Mouse (Mus musculus): ENCODE measurements around the gene Ldlr. TPM values are rescaled to one million over a fixed set of nuclear protein-coding genes. Genes with fewer than 3 reads are reported as not detected.

Ldlr gene
- polyA plus RNA-seq, 1 experiment from 2014 or later: 39.4 TPM

DNA sequence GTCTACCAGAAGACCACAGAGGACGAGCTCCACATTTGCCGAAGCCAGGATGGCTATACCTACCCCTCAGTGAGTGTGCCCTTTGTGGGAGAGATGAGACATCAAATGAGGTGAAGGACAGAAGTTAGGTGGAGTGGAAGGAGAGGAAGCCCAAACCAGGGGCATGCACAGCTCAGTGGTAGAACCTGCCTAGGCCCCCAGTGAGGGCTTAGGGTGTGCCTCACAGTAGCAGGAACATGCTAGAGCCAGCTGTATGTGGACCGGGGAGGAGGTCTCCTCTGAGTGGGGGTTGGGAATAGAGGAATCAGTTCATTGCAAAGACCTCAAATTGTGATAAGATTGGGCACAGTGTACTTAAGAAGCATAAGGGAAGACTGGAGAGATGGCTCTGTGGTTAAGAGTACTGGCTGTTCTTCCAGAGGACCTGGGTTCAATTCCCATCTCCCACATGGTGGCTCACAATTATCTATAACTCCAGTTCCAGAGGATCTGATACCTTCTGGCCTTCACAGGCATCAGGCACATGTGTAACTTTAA is 24.0 kb downstream of the Ldlr start:
- Histone ChIP-seq H3K4me1 (peaks cover 7% of the 10 kb centered on the region), H3K36me3 (peaks cover 70% of the 10 kb centered on the region), H3K9me3 (replicated peaks) (no peaks in the 10 kb centered on the region), H3K4me3 (replicated peaks) (no peak overlapping the region), H3K27me3 (no peaks in the 10 kb centered on the region), H3K27ac (replicated peaks) (no peak overlapping the region), H3K9ac (no peak overlapping the region), H3K4me2 (replicated peaks) (no peak overlapping the region)
- WGBS: 84% methylated on average over 3 of the region's 3 CpGs
- ATAC-seq (ENCODE audit: insufficient number of reproducible peaks, low FRiP score, low TSS enrichment, low read depth): no peak

DNA sequence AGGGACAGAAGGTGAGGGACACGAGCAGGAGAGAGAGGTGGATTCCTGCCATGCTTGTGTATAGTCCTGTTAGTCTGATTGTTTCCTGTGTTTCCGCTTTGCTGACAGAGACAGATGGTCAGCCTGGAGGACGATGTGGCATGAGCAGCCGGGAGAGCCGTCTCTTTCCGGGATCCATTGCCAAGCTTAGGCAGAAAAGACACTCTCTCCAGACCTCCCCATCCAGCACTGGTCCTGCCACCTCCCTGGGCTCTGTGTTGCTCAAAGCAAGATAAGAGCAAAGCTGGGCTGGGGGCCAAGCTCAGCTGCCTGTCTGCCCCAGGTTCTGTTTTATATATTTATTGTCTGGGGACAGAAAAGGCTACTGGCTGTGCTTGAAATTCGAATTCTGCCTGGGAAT is 24.8 kb downstream of the Ldlr start:
- peaks cover 14% of the 10 kb centered on the region for H3K4me1 ChIP-seq
- 68% methylated on average over 7 of the region's 7 CpGs for WGBS
- no peak overlapping the region; the same call in 1 of the 2 replicates for H3K27ac ChIP-seq (replicated peaks)
- H3K36me3 ChIP-seq: peaks cover 63% of the 10 kb centered on the region
- no peak for ATAC-seq (ENCODE audit: insufficient number of reproducible peaks, low FRiP score, low TSS enrichment, low read depth)
- H3K9me3 ChIP-seq (replicated peaks): no peaks in the 10 kb centered on the region
- no peak overlapping the region for H3K9ac ChIP-seq
- no peaks in the 10 kb centered on the region for H3K27me3 ChIP-seq
- no peak overlapping the region for H3K4me3 ChIP-seq (replicated peaks)
- no peak overlapping the region for H3K4me2 ChIP-seq (replicated peaks)

DNA sequence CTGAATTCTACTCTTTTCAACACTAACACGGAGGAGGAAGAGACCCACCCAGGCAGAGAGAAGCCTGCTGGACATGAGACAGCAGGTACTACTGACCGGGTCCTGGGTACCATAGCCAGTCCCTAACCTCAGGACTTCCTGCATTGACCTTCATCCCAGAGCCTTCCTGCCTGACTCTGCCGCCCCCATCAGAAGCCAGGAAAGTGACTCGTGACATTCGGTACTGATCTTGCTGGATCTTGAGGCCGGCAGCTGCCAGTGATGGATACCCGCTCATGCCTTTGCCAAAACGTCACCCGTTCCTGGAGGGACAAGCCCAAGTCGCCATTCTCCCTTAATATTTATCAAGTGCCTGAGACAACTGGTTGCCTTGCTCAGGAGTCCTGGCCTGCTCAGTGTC is 25.2 kb downstream of the Ldlr start:
- Histone ChIP-seq H3K27ac (replicated peaks) (no peak overlapping the region), H3K4me3 (replicated peaks) (no peak overlapping the region), H3K27me3 (no peaks in the 10 kb centered on the region), H3K9me3 (replicated peaks) (no peaks in the 10 kb centered on the region), H3K36me3 (peaks cover 63% of the 10 kb centered on the region), H3K4me1 (peaks cover 16% of the 10 kb centered on the region), H3K9ac (no peak overlapping the region), H3K4me2 (replicated peaks) (no peak overlapping the region)
- WGBS: 86% methylated on average over 10 of the region's 10 CpGs
- ATAC-seq (ENCODE audit: insufficient number of reproducible peaks, low FRiP score, low TSS enrichment, low read depth): no peak

DNA sequence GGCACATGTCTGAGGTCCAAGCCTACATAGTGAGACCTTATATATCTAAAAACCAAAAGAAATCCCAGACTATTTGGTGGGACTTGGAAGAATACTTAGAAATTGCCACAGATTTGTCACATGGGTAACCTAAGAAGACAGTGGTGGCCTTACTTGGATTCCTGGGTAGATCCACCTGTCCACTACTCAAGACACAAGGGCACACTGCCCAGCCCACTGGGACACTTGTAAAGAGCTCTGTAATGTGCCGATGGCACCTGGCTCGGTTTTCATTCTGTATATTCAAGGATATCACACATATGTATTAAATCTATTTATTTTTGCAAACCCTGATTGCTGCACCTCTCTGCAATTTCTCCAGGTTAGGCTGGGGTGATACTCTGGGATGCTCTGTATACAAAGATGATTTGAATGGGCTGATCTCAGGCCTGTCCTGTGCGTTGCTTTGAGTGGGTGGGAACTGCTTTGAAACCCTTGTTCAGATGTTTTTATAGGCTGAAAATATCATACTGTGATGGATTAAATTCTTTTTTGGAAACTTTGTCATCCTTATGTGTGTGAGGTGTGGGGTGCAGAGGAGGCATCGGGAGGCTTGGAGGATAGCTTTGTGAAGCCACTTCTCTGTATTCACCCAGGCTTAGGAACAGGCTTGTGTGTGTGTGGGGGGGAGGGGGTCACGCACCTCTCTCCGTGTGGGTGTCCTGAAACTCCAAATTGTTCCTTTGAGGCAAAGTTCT is 26.3 kb downstream of the Ldlr start:
- peaks cover 53% of the 10 kb centered on the region for H3K36me3 ChIP-seq
- no peak overlapping the region for H3K4me2 ChIP-seq (replicated peaks)
- no peaks in the 10 kb centered on the region for H3K27me3 ChIP-seq
- no peak overlapping the region for H3K9ac ChIP-seq
- ATAC-seq (ENCODE audit: insufficient number of reproducible peaks, low FRiP score, low TSS enrichment, low read depth): no peak
- 84% methylated on average over 6 of the region's 6 CpGs for WGBS
- H3K4me3 ChIP-seq (replicated peaks): no peak overlapping the region
- H3K9me3 ChIP-seq (replicated peaks): no peaks in the 10 kb centered on the region
- peaks cover 27% of the 10 kb centered on the region for H3K4me1 ChIP-seq
- no peak overlapping the region for H3K27ac ChIP-seq (replicated peaks)

DNA sequence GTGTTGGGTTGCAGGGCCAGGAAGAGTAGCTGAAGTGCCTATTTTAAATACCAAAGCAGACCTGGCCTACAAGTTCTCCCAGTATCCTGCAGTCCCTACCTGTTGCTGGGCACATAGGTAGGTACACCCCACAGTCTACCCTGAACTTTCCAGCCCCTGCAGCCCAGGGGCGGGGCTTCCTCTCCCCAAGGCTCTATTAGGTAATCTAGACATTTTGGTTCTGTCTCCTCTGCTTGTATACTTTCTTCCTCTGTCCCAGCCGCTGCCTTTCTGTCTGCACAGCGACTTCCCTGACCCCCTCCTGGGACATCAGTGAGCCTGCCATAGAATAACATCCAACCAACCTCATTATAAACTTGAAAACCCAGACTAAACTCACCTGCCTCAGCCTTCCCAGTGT is 27.1 kb downstream of the Ldlr start:
- no peaks in the 10 kb centered on the region for H3K27me3 ChIP-seq
- peaks cover 44% of the 10 kb centered on the region for H3K36me3 ChIP-seq
- ATAC-seq (ENCODE audit: insufficient number of reproducible peaks, low FRiP score, low TSS enrichment, low read depth): no peak
- H3K4me1 ChIP-seq: peaks cover 29% of the 10 kb centered on the region
- 0 out of 2 replicates have a peak overlapping the region, but pooled peaks have one; percentile 29 for H3K27ac ChIP-seq (replicated peaks)
- no peak overlapping the region for H3K4me3 ChIP-seq (replicated peaks)
- no peak overlapping the region for H3K4me2 ChIP-seq (replicated peaks)
- WGBS: 68% methylated on average over 3 of the region's 3 CpGs
- no peaks in the 10 kb centered on the region for H3K9me3 ChIP-seq (replicated peaks)
- no peak overlapping the region for H3K9ac ChIP-seq

DNA sequence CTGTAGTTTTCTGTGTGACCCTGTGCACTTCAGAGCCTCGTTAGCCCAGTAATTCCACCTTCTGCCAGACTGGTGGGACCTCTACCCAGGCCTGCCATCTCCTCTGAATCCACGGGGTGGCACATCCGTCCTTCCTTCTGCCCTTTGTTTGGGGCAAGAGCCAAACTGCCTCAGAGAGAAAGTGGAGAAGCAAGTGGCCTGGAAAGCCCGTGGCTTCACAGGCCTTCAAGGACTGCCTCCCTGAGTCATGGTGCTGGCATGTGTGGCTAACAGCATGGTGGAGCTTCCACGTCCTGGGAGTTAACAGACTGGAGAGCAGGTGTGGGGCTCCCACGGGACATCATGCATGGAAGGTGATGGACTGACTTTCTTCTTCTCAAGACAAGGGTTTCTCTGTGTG is 28.1 kb downstream of the Ldlr start:
- Histone ChIP-seq H3K27ac (replicated peaks) (no peak overlapping the region), H3K4me3 (replicated peaks) (no peak overlapping the region), H3K4me1 (peaks cover 29% of the 10 kb centered on the region), H3K27me3 (no peaks in the 10 kb centered on the region), H3K9me3 (replicated peaks) (no peaks in the 10 kb centered on the region), H3K4me2 (replicated peaks) (no peak overlapping the region), H3K36me3 (peaks cover 40% of the 10 kb centered on the region), H3K9ac (no peak overlapping the region)
- ATAC-seq (ENCODE audit: insufficient number of reproducible peaks, low FRiP score, low TSS enrichment, low read depth): no peak
- 61% methylated on average over 6 of the region's 6 CpGs for WGBS

DNA sequence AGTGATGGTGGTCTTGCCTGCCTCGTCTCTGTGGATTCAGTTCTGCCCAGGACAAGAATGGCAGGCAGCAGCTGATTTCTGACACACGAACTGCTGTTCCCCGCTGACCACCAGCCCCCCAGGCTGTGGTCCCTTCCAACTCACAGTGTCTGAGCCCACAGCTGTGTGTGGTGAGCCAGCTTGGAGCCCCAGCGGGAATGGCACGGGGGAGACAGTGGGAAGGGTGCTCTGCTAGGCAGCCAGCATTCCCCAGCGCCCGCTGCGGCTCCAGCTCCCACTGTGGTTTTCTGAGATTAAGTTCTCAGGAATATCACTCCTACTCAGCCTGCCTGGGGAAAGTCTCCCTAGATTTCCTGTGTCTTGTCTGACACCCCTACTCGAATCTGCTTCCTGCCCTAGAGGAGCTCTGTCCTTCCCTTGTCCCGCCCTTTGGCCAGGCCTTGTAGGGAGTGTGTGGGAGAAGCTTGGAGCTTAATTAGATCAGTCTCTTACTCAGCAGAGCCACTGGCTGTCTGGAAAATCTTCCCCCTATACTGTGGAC is 29.0 kb downstream of the Ldlr start:
- Histone ChIP-seq H3K27me3 (no peaks in the 10 kb centered on the region), H3K9me3 (replicated peaks) (no peaks in the 10 kb centered on the region), H3K9ac (no peak overlapping the region), H3K4me2 (replicated peaks) (no peak overlapping the region), H3K4me3 (replicated peaks) (no peak overlapping the region), H3K4me1 (peaks cover 29% of the 10 kb centered on the region), H3K36me3 (peaks cover 36% of the 10 kb centered on the region), H3K27ac (replicated peaks) (peak overlapping the region; percentile 72)
- WGBS: 28% methylated on average over 10 of the region's 10 CpGs
- ATAC-seq (ENCODE audit: insufficient number of reproducible peaks, low FRiP score, low TSS enrichment, low read depth): peak; percentile 74

DNA sequence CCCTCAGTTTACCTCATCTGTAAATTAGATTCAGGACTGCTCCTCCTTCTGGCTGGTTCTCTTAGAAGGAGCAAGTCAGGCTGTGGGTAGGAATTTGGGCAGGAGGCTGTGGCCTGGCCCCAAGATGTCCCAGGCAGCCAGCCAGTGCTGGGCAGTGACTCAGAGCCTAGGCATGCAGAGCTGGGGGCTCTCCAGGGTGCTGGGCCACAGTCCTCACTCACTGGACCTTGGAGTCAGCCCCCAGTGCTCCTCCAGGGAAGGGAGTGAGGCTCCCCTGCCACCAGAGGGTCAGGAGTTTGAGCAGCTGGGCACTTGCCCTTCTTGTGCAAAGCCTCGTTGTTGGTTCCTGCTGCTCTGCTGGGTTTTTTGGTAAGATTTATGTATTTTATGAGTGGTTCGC is 30.7 kb downstream of the Ldlr start:
- peak; percentile 49; the same call in 1 of the 2 replicates for ATAC-seq (ENCODE audit: insufficient number of reproducible peaks, low FRiP score, low TSS enrichment, low read depth)
- no peak overlapping the region; the same call in 1 of the 2 replicates for H3K9ac ChIP-seq
- peak overlapping the region; percentile 69; the same call in 1 of the 2 replicates for H3K27ac ChIP-seq (replicated peaks)
- WGBS: 73% methylated on average over 2 of the region's 2 CpGs
- no peaks in the 10 kb centered on the region for H3K9me3 ChIP-seq (replicated peaks)
- H3K27me3 ChIP-seq: no peaks in the 10 kb centered on the region
- peaks cover 20% of the 10 kb centered on the region for H3K36me3 ChIP-seq
- no peak overlapping the region for H3K4me2 ChIP-seq (replicated peaks)
- no peak overlapping the region for H3K4me3 ChIP-seq (replicated peaks)
- peaks cover 34% of the 10 kb centered on the region for H3K4me1 ChIP-seq

DNA sequence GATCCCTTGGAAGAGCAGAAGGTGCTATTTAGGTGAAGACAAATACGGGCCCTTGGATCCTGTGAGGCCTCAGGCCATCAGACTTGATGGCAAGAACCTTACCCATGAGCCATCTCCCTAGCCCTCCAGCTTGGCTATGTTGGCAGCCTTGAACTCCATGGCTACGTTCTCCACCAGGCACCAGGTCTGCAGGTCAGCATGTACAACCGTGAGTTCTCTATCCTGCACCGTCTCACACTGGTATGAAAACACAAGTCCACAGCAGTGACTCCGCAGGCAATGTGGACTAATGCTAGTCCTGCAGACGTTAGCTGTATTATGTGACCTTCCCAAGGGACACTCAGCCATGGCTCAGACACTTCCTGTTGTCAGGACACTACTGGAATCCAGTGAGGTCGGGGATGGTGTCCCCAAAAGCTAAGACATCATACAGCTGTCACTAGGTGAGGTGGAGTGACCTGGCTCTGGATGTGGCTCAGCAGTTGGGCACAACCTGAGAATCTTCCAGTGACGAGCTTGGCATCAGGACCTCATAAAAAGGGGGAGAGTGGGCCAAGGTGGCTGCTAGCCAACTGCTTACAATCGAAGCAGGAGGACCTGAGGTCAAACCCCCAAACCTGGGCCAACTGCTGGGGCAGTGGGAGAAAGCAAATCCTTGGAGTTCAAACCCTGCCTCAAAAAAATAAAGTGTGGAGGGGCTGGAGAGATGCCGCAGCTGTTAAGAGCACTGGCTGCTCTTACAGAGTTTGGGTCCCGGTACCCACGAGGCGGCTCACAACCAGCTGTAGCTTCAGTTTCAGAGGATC is 31.4 kb downstream of the Ldlr start:
- no peak overlapping the region for H3K4me3 ChIP-seq (replicated peaks)
- peaks cover 41% of the 10 kb centered on the region for H3K4me1 ChIP-seq
- H3K36me3 ChIP-seq: peaks cover 13% of the 10 kb centered on the region; the same call in 1 of the 2 replicates
- no peaks in the 10 kb centered on the region for H3K9me3 ChIP-seq (replicated peaks)
- ATAC-seq (ENCODE audit: insufficient number of reproducible peaks, low FRiP score, low TSS enrichment, low read depth): no peak
- 65% methylated on average over 13 of the region's 13 CpGs for WGBS
- H3K27ac ChIP-seq (replicated peaks): peak overlapping the region; percentile 69; the same call in 1 of the 2 replicates
- H3K27me3 ChIP-seq: no peaks in the 10 kb centered on the region
- no peak overlapping the region for H3K4me2 ChIP-seq (replicated peaks)
- no peak overlapping the region for H3K9ac ChIP-seq

DNA sequence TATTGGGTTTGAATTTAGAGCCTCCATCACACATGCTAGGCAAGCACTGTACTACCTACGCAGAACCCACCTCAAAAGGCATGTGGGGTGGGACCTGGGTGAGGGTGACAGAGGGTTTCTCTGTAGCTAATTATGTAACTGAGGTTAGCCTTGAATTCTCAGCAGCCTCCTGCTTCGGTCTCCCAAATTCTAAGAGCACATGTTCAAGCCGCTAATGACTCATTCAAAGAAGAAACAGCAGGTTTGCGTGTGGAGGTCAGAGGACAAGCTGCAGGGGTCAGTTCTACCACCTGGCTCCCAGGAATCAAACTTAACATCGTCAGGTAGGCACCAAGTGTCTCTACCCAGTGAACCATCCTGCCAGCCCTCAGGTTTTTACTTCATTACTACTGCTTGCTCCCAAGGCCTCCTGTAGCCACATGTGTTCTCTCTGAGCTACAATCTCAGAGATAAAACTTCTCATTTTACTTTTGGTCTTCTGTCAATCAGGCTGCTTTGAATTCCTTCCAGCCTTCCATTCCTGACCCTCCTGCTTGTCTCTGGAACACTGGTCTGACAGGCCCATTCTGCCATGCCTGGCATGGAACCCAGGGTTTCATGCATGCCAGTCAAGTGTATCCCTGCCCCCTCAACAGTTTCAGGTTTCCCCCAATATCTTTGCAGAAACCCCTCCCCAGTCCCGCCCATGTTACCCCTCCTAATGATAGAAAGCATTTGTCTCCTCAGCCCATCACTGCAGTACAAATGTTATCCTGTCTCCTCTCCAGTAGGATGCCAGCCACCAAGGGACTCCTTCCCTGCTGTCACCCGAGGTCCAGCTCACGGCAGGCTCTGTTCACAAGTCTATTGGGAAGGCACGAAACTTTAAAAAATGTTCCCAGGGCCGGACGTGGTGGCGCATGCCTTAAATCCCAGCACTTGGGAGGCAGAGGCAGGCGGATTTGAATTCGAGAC is 35.6 kb downstream of the Ldlr start:
- Histone ChIP-seq H3K9me3 (replicated peaks) (no peaks in the 10 kb centered on the region), H3K4me2 (replicated peaks) (peak overlapping the region; percentile 88), H3K27me3 (no peaks in the 10 kb centered on the region), H3K4me1 (peaks cover 31% of the 10 kb centered on the region), H3K27ac (replicated peaks) (no peak overlapping the region), H3K4me3 (replicated peaks) (peak overlapping the region; percentile 88), H3K36me3 (peaks cover 11% of the 10 kb centered on the region; the same call in 1 of the 2 replicates), H3K9ac (no peak overlapping the region)
- WGBS: 50% methylated on average over 14 of the region's 14 CpGs
- ATAC-seq (ENCODE audit: insufficient number of reproducible peaks, low FRiP score, low TSS enrichment, low read depth): no peak
